Comparison of ENCODE assay signal across 13 mouse cellular contexts in the genomic region with DNA sequence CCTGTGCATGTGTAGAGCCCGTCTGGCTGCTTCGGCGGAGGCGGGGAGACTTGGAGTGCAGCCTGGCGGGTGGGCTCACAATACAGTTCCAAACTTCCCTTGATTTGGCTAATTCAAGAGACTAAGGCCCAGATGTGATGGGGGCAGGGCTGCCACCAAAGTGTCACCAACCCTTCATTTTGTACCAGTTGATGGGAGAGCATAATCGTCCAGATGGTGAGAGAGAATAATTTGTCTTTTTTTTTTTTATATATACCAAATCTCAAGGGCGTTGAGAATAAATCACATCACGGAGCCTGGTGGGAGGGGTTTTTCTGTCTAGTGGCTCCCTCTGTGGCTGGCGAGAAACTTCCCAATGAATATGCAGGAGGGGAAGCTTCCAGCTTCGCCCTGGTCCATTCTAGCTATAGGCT. TPM values are rescaled to one million over a fixed set of nuclear protein-coding genes. Genes with fewer than 3 reads are reported as not detected.
DNase-seq lines count a peak whose midpoint lies in the region; ATAC-seq and TF ChIP-seq lines count a peak whose summit lies in the region.
"Had no signal": no experiment of that assay in that cellular context is flagged by ENCODE, and none has a peak within 500 bp of the region (broad histone marks: within the 10 kb centered on the region; RNA-seq: fewer than 3 reads in every experiment).

No protein-coding gene starts in this region.

- intact Hi-C loops in heart, adult 2 months (cut with DNase I), result no loop called here

- H3K79me2 ChIP-seq in heart, adult 2 months (replicated peaks; ENCODE audit: control insufficient read depth, insufficient read depth, low read length), result no peaks in the 10 kb centered on the region

- no peak for TF ChIP-seq CTCF in hindbrain, postnatal 0 days (IDR thresholded peaks at IDR 0.05; ENCODE audit: low read depth)
- no peak for TF ChIP-seq CTCF in olfactory bulb, adult 2 months (IDR thresholded peaks at IDR 0.05; ENCODE audit: insufficient read depth, low read depth, low read length)
- TF ChIP-seq CTCF in heart, adult 2 months (IDR thresholded peaks at IDR 0.05), result no peak

- no peaks in the 10 kb centered on the region for H3K9me3 ChIP-seq in forebrain, embryonic 11.5 days (ENCODE audit: control insufficient read depth, low read length)
- H3K9me3 ChIP-seq in forebrain, embryonic 10.5 days, result no peaks in the 10 kb centered on the region
- no peaks in the 10 kb centered on the region for H3K9me3 ChIP-seq in hindbrain, postnatal 0 days (ENCODE audit: low read length)
- H3K9me3 ChIP-seq: limb, embryonic 10.5 days; neural tube, embryonic 12.5 days had no signal

- 64% methylated on average over 10 of the region's 10 CpGs for WGBS in forebrain, embryonic 11.5 days
- WGBS in forebrain, embryonic 10.5 days, result 71% methylated on average over 10 of the region's 10 CpGs
- 35% methylated on average over 10 of the region's 10 CpGs for WGBS in hindbrain, postnatal 0 days
- 23% methylated on average over 10 of the region's 10 CpGs for WGBS in olfactory bulb, adult 2 months
- WGBS in heart, adult 2 months, result 77% methylated on average over 10 of the region's 10 CpGs

- no peak overlapping the region for H3K4me2 ChIP-seq in forebrain, embryonic 11.5 days (ENCODE audit: low read depth, low read length, severe bottlenecking)
- no peak overlapping the region for H3K4me2 ChIP-seq in hindbrain, postnatal 0 days (ENCODE audit: low read depth, low read length)
- H3K4me2 ChIP-seq: neural tube, embryonic 12.5 days had no signal

- no peaks in the 10 kb centered on the region for H3K36me3 ChIP-seq in forebrain, embryonic 11.5 days (ENCODE audit: control insufficient read depth, insufficient read depth, low read length)
- no peaks in the 10 kb centered on the region for H3K36me3 ChIP-seq in forebrain, embryonic 10.5 days (replicated peaks)
- H3K36me3 ChIP-seq in hindbrain, postnatal 0 days (ENCODE audit: insufficient read depth, low read length), result no peaks in the 10 kb centered on the region
- H3K36me3 ChIP-seq in heart, adult 2 months (ENCODE audit: control insufficient read depth, insufficient read depth, low read length), result no peaks in the 10 kb centered on the region
- H3K36me3 ChIP-seq: limb, embryonic 10.5 days; neural tube, embryonic 12.5 days had no signal

- H3K9ac ChIP-seq in forebrain, embryonic 11.5 days (ENCODE audit: low read length), result no peak overlapping the region
- no peak overlapping the region for H3K9ac ChIP-seq in hindbrain, postnatal 0 days (replicated peaks; ENCODE audit: low read length)
- no peak overlapping the region for H3K9ac ChIP-seq in heart, adult 2 months (ENCODE audit: low read depth, low read length)
- H3K9ac ChIP-seq: neural tube, embryonic 12.5 days had no signal

- no peak for ATAC-seq in forebrain, embryonic 11.5 days (replicated peaks; ENCODE audit: low FRiP score)
- ATAC-seq in hindbrain, postnatal 0 days, result no peak
- ATAC-seq: lung, postnatal 0 days had no signal

- no peak for TF ChIP-seq EP300 in heart, adult 2 months (IDR thresholded peaks at IDR 0.05; ENCODE audit: insufficient read depth, low read depth, low read length)

- H3K27me3 ChIP-seq in forebrain, embryonic 11.5 days (ENCODE audit: control insufficient read depth, insufficient read depth, low read length), result no peaks in the 10 kb centered on the region
- H3K27me3 ChIP-seq in forebrain, embryonic 10.5 days (ENCODE audit: poor library complexity, severe bottlenecking), result no peaks in the 10 kb centered on the region
- no peaks in the 10 kb centered on the region for H3K27me3 ChIP-seq in hindbrain, postnatal 0 days (ENCODE audit: insufficient read depth, low read length)
- no peaks in the 10 kb centered on the region for H3K27me3 ChIP-seq in heart, adult 2 months (ENCODE audit: control insufficient read depth, insufficient read depth, low read length)
- H3K27me3 ChIP-seq: neural tube, embryonic 12.5 days had no signal

- no peak for DNase-seq in forebrain, embryonic 11.5 days (ENCODE audit: low spot score)
- DNase-seq in forebrain, embryonic 10.5 days (ENCODE audit: extremely low spot score, low spot score), result no peak
- DNase-seq in brain, embryonic 18.5 days (ENCODE audit: low read depth, low spot score), result peak; percentile 77
- DNase-seq in hindbrain, postnatal 0 days (ENCODE audit: low spot score), result peak; percentile 19
- DNase-seq in thymus, postnatal 10 days (ENCODE audit: low spot score in 2 of 2), result no peak
- no peak for DNase-seq in heart, adult 2 months
- no peak for DNase-seq in lung, postnatal 4 days
- DNase-seq: cerebellum, adult 11 months; gastrocnemius, postnatal 36 days had no signal

- TF ChIP-seq POLR2A in olfactory bulb, adult 2 months (IDR thresholded peaks at IDR 0.05; ENCODE audit: insufficient read depth, low read depth, low read length), result no peak
- no peak for TF ChIP-seq POLR2A in heart, adult 2 months (IDR thresholded peaks at IDR 0.05; ENCODE audit: insufficient read depth, low read depth, low read length)

- H3K4me1 ChIP-seq in forebrain, embryonic 11.5 days (replicated peaks; ENCODE audit: control insufficient read depth, insufficient read depth, low read length), result no peaks in the 10 kb centered on the region
- peaks cover 3% of the 10 kb centered on the region; the same call in 1 of the 2 replicates for H3K4me1 ChIP-seq in forebrain, embryonic 10.5 days
- 0 out of 2 replicates have a peak, but pooled peaks cover 9% of the 10 kb centered on the region for H3K4me1 ChIP-seq in hindbrain, postnatal 0 days (ENCODE audit: insufficient read depth, low read length)
- H3K4me1 ChIP-seq in olfactory bulb, adult 2 months (ENCODE audit: control insufficient read depth, insufficient read depth, low read length), result peaks cover 29% of the 10 kb centered on the region
- H3K4me1 ChIP-seq in heart, adult 2 months (ENCODE audit: control insufficient read depth, insufficient read depth, low read length), result peaks cover 10% of the 10 kb centered on the region

- no peak overlapping the region for H3K4me3 ChIP-seq in forebrain, embryonic 11.5 days (ENCODE audit: low read depth, low read length)
- no peak overlapping the region for H3K4me3 ChIP-seq in forebrain, embryonic 10.5 days
- H3K4me3 ChIP-seq in hindbrain, postnatal 0 days (ENCODE audit: low read length), result no peak overlapping the region
- no peak overlapping the region for H3K4me3 ChIP-seq in olfactory bulb, adult 2 months (ENCODE audit: insufficient read depth, low read depth, low read length)
- no peak overlapping the region for H3K4me3 ChIP-seq in heart, adult 2 months
- H3K4me3 ChIP-seq: limb, embryonic 10.5 days; neural tube, embryonic 12.5 days had no signal

- H3K27ac ChIP-seq in forebrain, embryonic 11.5 days (ENCODE audit: low read depth, low read length), result 0 out of 2 replicates have a peak overlapping the region, but pooled peaks have one; percentile 48
- no peak overlapping the region for H3K27ac ChIP-seq in forebrain, embryonic 10.5 days
- H3K27ac ChIP-seq in hindbrain, postnatal 0 days, result no peak overlapping the region
- H3K27ac ChIP-seq in olfactory bulb, adult 2 months (ENCODE audit: insufficient read depth, low read depth, low read length), result peak overlapping the region; percentile 76
- H3K27ac ChIP-seq in heart, adult 2 months, result no peak overlapping the region
- H3K27ac ChIP-seq: limb, embryonic 10.5 days; neural tube, embryonic 12.5 days had no signal

RNA-seq across cellular contexts. Expression of gene Arl4d, which starts 24.4 kb away (rescaled TPM):
- polyA plus RNA-seq in forebrain, embryonic 11.5 days (2014; fragmentation: Nextera tagmentation; extraction: Ambion mirVana), result 8.0 and 10.6 TPM in 2 replicates
- 2.4 and 3.1 TPM in 2 replicates for polyA plus RNA-seq in forebrain, embryonic 10.5 days (2016; fragmentation: Nextera tagmentation; extraction: Ambion mirVana)
- total RNA-seq in hindbrain, postnatal 0 days (2014; rRNA removed), result 5.7 and 6.5 TPM in 2 replicates
- polyA plus RNA-seq in hindbrain, postnatal 0 days (2015; fragmentation: Nextera tagmentation; extraction: Ambion mirVana), result 6.2 TPM in 2 replicates
- not detected in 2 replicates for polyA plus RNA-seq in olfactory bulb, adult 2 months (2012; ENCODE audit: insufficient read depth, insufficient read length, low replicate concordance, missing spikeins)
- 10 to 100 TPM; 18.9 to 23.5 TPM for total RNA-seq in heart, adult 2 months (2021)
- polyA plus RNA-seq in heart, adult 2 months (2012; rRNA removed), result 23.4 and 27.8 TPM in 2 replicates

RNA-seq across cellular contexts. Expression of gene Dhx8, which starts 43.0 kb away (rescaled TPM):
- 43.6 and 46.4 TPM in 2 replicates for polyA plus RNA-seq in forebrain, embryonic 11.5 days (2014; fragmentation: Nextera tagmentation; extraction: Ambion mirVana)
- 44.7 and 51.2 TPM in 2 replicates for polyA plus RNA-seq in forebrain, embryonic 10.5 days (2016; fragmentation: Nextera tagmentation; extraction: Ambion mirVana)
- 19.0 and 24.1 TPM in 2 replicates for total RNA-seq in hindbrain, postnatal 0 days (2014; rRNA removed)
- 25.6 and 30.6 TPM in 2 replicates for polyA plus RNA-seq in hindbrain, postnatal 0 days (2015; fragmentation: Nextera tagmentation; extraction: Ambion mirVana)
- polyA plus RNA-seq in olfactory bulb, adult 2 months (2012; ENCODE audit: insufficient read depth, insufficient read length, low replicate concordance, missing spikeins), result not detected in 2 replicates
- total RNA-seq in heart, adult 2 months (2021), result 10 to 100 TPM; 16.0 to 17.1 TPM
- polyA plus RNA-seq in heart, adult 2 months (2012; rRNA removed), result 7.2 and 10.7 TPM in 2 replicates

Comparison
In these comparisons a context has a peak if more than half of its experiments do, and no peak if none do; other contexts are left out.
1. H3K27ac ChIP-seq: peak in forebrain, embryonic 11.5 days (single experiment) and olfactory bulb, adult 2 months (single experiment); none in forebrain, embryonic 10.5 days (single experiment), hindbrain, postnatal 0 days (single experiment) and heart, adult 2 months (single experiment).
2. DNase-seq: peak in brain, embryonic 18.5 days (single experiment) and hindbrain, postnatal 0 days (single experiment); none in forebrain, embryonic 11.5 days (single experiment), forebrain, embryonic 10.5 days (single experiment), thymus, postnatal 10 days (0 of 2), heart, adult 2 months (0 of 2) and lung, postnatal 4 days (0 of 2).